Mouse (Mus musculus) kidney, adult 2 months (tissue): ENCODE measurements around the gene Cda.
"Not testable (repeated sequence)": the region's sequence is repeated elsewhere in the genome, so short reads cannot be mapped to it uniquely, and the experiment has no call there.

Source experiments
- CTCF ChIP-seq: fragments of 200-500 bp; conservative IDR thresholded peaks from 2 replicates; pipeline ENCODE4 v1.5.1; 2011; ENCODE audit warnings: low read depth, mild to moderate bottlenecking, control low read depth, low read length, moderate library complexity, mixed read lengths; ENCODE audit not compliant: insufficient read depth, insufficient read length
- POLR2A ChIP-seq: fragments of 200-500 bp; IDR thresholded peaks from one replicate; pipeline ENCODE4 v1.6.1; 2011; ENCODE audit warnings: low read depth, low read length, control low read depth

- TF ChIP-seq CTCF, POLR2A: not testable (repeated sequence)
Observed at GRCm38 (mm10) chr4:138327155-138327554, 40.6 kb downstream of the Cda start.
